Mouse (Mus musculus): ENCODE results near the gene Tedc1.

The Tedc1 gene

GRCm38 (mm10) chr12:113152272-113152661, 4.0 kb upstream of the Tedc1 start:
- in situ Hi-C loops (cut with MboI; ENCODE audit: low sequenced_read_pairs): no loop called here

GRCm38 (mm10) chr12:113152991-113153525, 3.2 kb upstream of the Tedc1 start:
- in situ Hi-C loops (cut with MboI; ENCODE audit: low sequenced_read_pairs): no loop called here

GRCm38 (mm10) chr12:113153971-113154370, 2.2 kb upstream of the Tedc1 start:
- in situ Hi-C loops (cut with MboI; ENCODE audit: low sequenced_read_pairs): no loop called here

- in situ Hi-C loops (cut with MboI; ENCODE audit: low sequenced_read_pairs): no loop called here
Measured at GRCm38 (mm10) chr12:113154747-113155075, 1.5 kb upstream of the Tedc1 start.

- in situ Hi-C loops (cut with MboI; ENCODE audit: low sequenced_read_pairs): no loop called here
Measured at GRCm38 (mm10) chr12:113155076-113155771, 997 bp upstream of the Tedc1 start.

- in situ Hi-C loops (cut with MboI; ENCODE audit: low sequenced_read_pairs): no loop called here
Measured at GRCm38 (mm10) chr12:113156540-113156929, 314 bp downstream of the Tedc1 start.

- in situ Hi-C loops (cut with MboI; ENCODE audit: low sequenced_read_pairs): no loop called here
Measured at GRCm38 (mm10) chr12:113157002-113157401, 781 bp downstream of the Tedc1 start.

- in situ Hi-C loops (cut with MboI; ENCODE audit: low sequenced_read_pairs): no loop called here
Measured at GRCm38 (mm10) chr12:113157521-113157920, 1.3 kb downstream of the Tedc1 start.

- in situ Hi-C loops (cut with MboI; ENCODE audit: low sequenced_read_pairs): no loop called here
Measured at GRCm38 (mm10) chr12:113157971-113158370, 1.8 kb downstream of the Tedc1 start.

GRCm38 (mm10) chr12:113163561-113164006, 7.4 kb downstream of the Tedc1 start:
- in situ Hi-C loops (cut with MboI; ENCODE audit: low sequenced_read_pairs): no loop called here

GRCm38 (mm10) chr12:113168031-113168536, 11.9 kb downstream of the Tedc1 start:
- in situ Hi-C loops (cut with MboI; ENCODE audit: low sequenced_read_pairs): no loop called here

GRCm38 (mm10) chr12:113176960-113177725, 20.9 kb downstream of the Tedc1 start:
- in situ Hi-C loops (cut with MboI; ENCODE audit: low sequenced_read_pairs): no loop called here

- in situ Hi-C loops (cut with MboI; ENCODE audit: low sequenced_read_pairs): no loop called here
Measured at GRCm38 (mm10) chr12:113181020-113181419, 24.8 kb downstream of the Tedc1 start.

- in situ Hi-C loops (cut with MboI; ENCODE audit: low sequenced_read_pairs): no loop called here
Measured at GRCm38 (mm10) chr12:113184945-113185344, 28.7 kb downstream of the Tedc1 start.

GRCm38 (mm10) chr12:113185442-113186291, 29.4 kb downstream of the Tedc1 start, which contains the start of gene Tmem121:
Tmem121 (plus strand) TSS chr12:113185930.
- in situ Hi-C loops (cut with MboI; ENCODE audit: low sequenced_read_pairs): no loop called here

- in situ Hi-C loops (cut with MboI; ENCODE audit: low sequenced_read_pairs): no loop called here
Measured at GRCm38 (mm10) chr12:113186326-113187010, 30.2 kb downstream of the Tedc1 start.

- in situ Hi-C loops (cut with MboI; ENCODE audit: low sequenced_read_pairs): no loop called here
Measured at GRCm38 (mm10) chr12:113187011-113187375, 30.8 kb downstream of the Tedc1 start.

GRCm38 (mm10) chr12:113187584-113188295, 31.5 kb downstream of the Tedc1 start:
- in situ Hi-C loops (cut with MboI; ENCODE audit: low sequenced_read_pairs): no loop called here

GRCm38 (mm10) chr12:113188349-113189055, 32.3 kb downstream of the Tedc1 start:
- in situ Hi-C loops (cut with MboI; ENCODE audit: low sequenced_read_pairs): no loop called here

Data from CH12F3 (cell line).